Mouse (Mus musculus): ENCODE measurements around the gene Sorbs2. TPM values are rescaled to one million over a fixed set of nuclear protein-coding genes. Genes with fewer than 3 reads are reported as not detected.

The Sorbs2 gene
- polyA plus RNA-seq, 1 experiment from 2014 or later, result 54.8 TPM

- ATAC-seq (ENCODE audit: low FRiP score, low TSS enrichment), result no peak
- no peaks in the 10 kb centered on the region for H3K27me3 ChIP-seq (ENCODE audit: control insufficient read depth, insufficient read depth, low read length)
- H3K4me2 ChIP-seq (replicated peaks; ENCODE audit: low read depth, low read length), result no peak overlapping the region
- H3K36me3 ChIP-seq (ENCODE audit: control insufficient read depth, insufficient read depth, low read length), result no peaks in the 10 kb centered on the region
- no peak overlapping the region for H3K4me3 ChIP-seq (ENCODE audit: low read length)
- no peaks in the 10 kb centered on the region for H3K4me1 ChIP-seq (ENCODE audit: control insufficient read depth, insufficient read depth, low read length)
- H3K9ac ChIP-seq (ENCODE audit: low read depth, low read length), result no peak overlapping the region
- 85% methylated on average over 1 of the region's 1 CpGs for WGBS
- H3K27ac ChIP-seq (ENCODE audit: low read depth, low read length), result no peak overlapping the region
- H3K9me3 ChIP-seq (ENCODE audit: control insufficient read depth, low read length), result no peaks in the 10 kb centered on the region
Measured at GRCm38 (mm10) chr8:45605419-45605818, 97.8 kb downstream of the Sorbs2 start.

- Histone ChIP-seq H3K36me3 (ENCODE audit: control insufficient read depth, insufficient read depth, low read length) (no peaks in the 10 kb centered on the region), H3K4me1 (ENCODE audit: control insufficient read depth, insufficient read depth, low read length) (peaks cover 7% of the 10 kb centered on the region; the same call in 1 of the 2 replicates), H3K27me3 (ENCODE audit: control insufficient read depth, insufficient read depth, low read length) (no peaks in the 10 kb centered on the region), H3K9ac (ENCODE audit: low read depth, low read length) (no peak overlapping the region), H3K27ac (ENCODE audit: low read depth, low read length) (no peak overlapping the region), H3K4me2 (replicated peaks; ENCODE audit: low read depth, low read length) (no peak overlapping the region), H3K9me3 (ENCODE audit: control insufficient read depth, low read length) (no peaks in the 10 kb centered on the region), H3K4me3 (ENCODE audit: low read length) (no peak overlapping the region)
- no peak for ATAC-seq (ENCODE audit: low FRiP score, low TSS enrichment)
- 86% methylated on average over 6 of the region's 6 CpGs for WGBS
Measured at GRCm38 (mm10) chr8:45607012-45607411, 99.4 kb downstream of the Sorbs2 start.

GRCm38 (mm10) chr8:45608413-45608812 is 100.8 kb downstream of the Sorbs2 start:
- H3K4me3 ChIP-seq (ENCODE audit: low read length), result no peak overlapping the region
- no peaks in the 10 kb centered on the region for H3K9me3 ChIP-seq (ENCODE audit: control insufficient read depth, low read length)
- H3K9ac ChIP-seq (ENCODE audit: low read depth, low read length), result no peak overlapping the region
- no peaks in the 10 kb centered on the region for H3K36me3 ChIP-seq (ENCODE audit: control insufficient read depth, insufficient read depth, low read length)
- WGBS, result 91% methylated on average over 6 of the region's 6 CpGs
- peaks cover 7% of the 10 kb centered on the region; the same call in 1 of the 2 replicates for H3K4me1 ChIP-seq (ENCODE audit: control insufficient read depth, insufficient read depth, low read length)
- H3K4me2 ChIP-seq (replicated peaks; ENCODE audit: low read depth, low read length), result no peak overlapping the region
- H3K27me3 ChIP-seq (ENCODE audit: control insufficient read depth, insufficient read depth, low read length), result no peaks in the 10 kb centered on the region
- no peak overlapping the region; the same call in 1 of the 2 replicates for H3K27ac ChIP-seq (ENCODE audit: low read depth, low read length)
- ATAC-seq (ENCODE audit: low FRiP score, low TSS enrichment), result no peak

GRCm38 (mm10) chr8:45610426-45611215 is 103.0 kb downstream of the Sorbs2 start:
- no peaks in the 10 kb centered on the region for H3K27me3 ChIP-seq (ENCODE audit: control insufficient read depth, insufficient read depth, low read length)
- no peak overlapping the region for H3K4me3 ChIP-seq (ENCODE audit: low read length)
- peaks cover 13% of the 10 kb centered on the region for H3K4me1 ChIP-seq (ENCODE audit: control insufficient read depth, insufficient read depth, low read length)
- 0 out of 2 replicates have a peak, but pooled peaks have one; percentile 48 for ATAC-seq (ENCODE audit: low FRiP score, low TSS enrichment)
- no peak overlapping the region for H3K4me2 ChIP-seq (replicated peaks; ENCODE audit: low read depth, low read length)
- H3K36me3 ChIP-seq (ENCODE audit: control insufficient read depth, insufficient read depth, low read length), result no peaks in the 10 kb centered on the region
- peak overlapping the region; percentile 51 for H3K27ac ChIP-seq (ENCODE audit: low read depth, low read length)
- no peak overlapping the region for H3K9ac ChIP-seq (ENCODE audit: low read depth, low read length)
- no peaks in the 10 kb centered on the region for H3K9me3 ChIP-seq (ENCODE audit: control insufficient read depth, low read length)
- 22% methylated on average over 7 of the region's 7 CpGs for WGBS

GRCm38 (mm10) chr8:45611320-45611719 is 103.7 kb downstream of the Sorbs2 start:
- Histone ChIP-seq H3K9ac (ENCODE audit: low read depth, low read length) (no peak overlapping the region), H3K9me3 (ENCODE audit: control insufficient read depth, low read length) (no peaks in the 10 kb centered on the region), H3K4me2 (replicated peaks; ENCODE audit: low read depth, low read length) (no peak overlapping the region), H3K27ac (ENCODE audit: low read depth, low read length) (peak overlapping the region; percentile 51; the same call in 1 of the 2 replicates), H3K4me3 (ENCODE audit: low read length) (no peak overlapping the region), H3K27me3 (ENCODE audit: control insufficient read depth, insufficient read depth, low read length) (no peaks in the 10 kb centered on the region), H3K4me1 (ENCODE audit: control insufficient read depth, insufficient read depth, low read length) (peaks cover 13% of the 10 kb centered on the region), H3K36me3 (ENCODE audit: control insufficient read depth, insufficient read depth, low read length) (no peaks in the 10 kb centered on the region)
- 71% methylated on average over 1 of the region's 1 CpGs for WGBS
- ATAC-seq (ENCODE audit: low FRiP score, low TSS enrichment), result 0 out of 2 replicates have a peak, but pooled peaks have one; percentile 36

GRCm38 (mm10) chr8:45614610-45615009 is 107.0 kb downstream of the Sorbs2 start:
- no peaks in the 10 kb centered on the region for H3K27me3 ChIP-seq (ENCODE audit: control insufficient read depth, insufficient read depth, low read length)
- 46% methylated on average over 5 of the region's 5 CpGs for WGBS
- H3K27ac ChIP-seq (ENCODE audit: low read depth, low read length), result no peak overlapping the region
- peaks cover 13% of the 10 kb centered on the region for H3K4me1 ChIP-seq (ENCODE audit: control insufficient read depth, insufficient read depth, low read length)
- ATAC-seq (ENCODE audit: low FRiP score, low TSS enrichment), result 0 out of 2 replicates have a peak, but pooled peaks have one; percentile 56
- no peak overlapping the region for H3K4me3 ChIP-seq (ENCODE audit: low read length)
- no peaks in the 10 kb centered on the region for H3K9me3 ChIP-seq (ENCODE audit: control insufficient read depth, low read length)
- no peaks in the 10 kb centered on the region for H3K36me3 ChIP-seq (ENCODE audit: control insufficient read depth, insufficient read depth, low read length)
- no peak overlapping the region for H3K9ac ChIP-seq (ENCODE audit: low read depth, low read length)
- peak overlapping the region; percentile 24; the same call in 1 of the 2 replicates for H3K4me2 ChIP-seq (replicated peaks; ENCODE audit: low read depth, low read length)

GRCm38 (mm10) chr8:45615050-45615449 is 107.5 kb downstream of the Sorbs2 start:
- H3K4me1 ChIP-seq (ENCODE audit: control insufficient read depth, insufficient read depth, low read length), result peaks cover 13% of the 10 kb centered on the region
- H3K4me3 ChIP-seq (ENCODE audit: low read length), result no peak overlapping the region
- no peaks in the 10 kb centered on the region for H3K27me3 ChIP-seq (ENCODE audit: control insufficient read depth, insufficient read depth, low read length)
- no peak for ATAC-seq (ENCODE audit: low FRiP score, low TSS enrichment)
- WGBS, result 12% methylated on average over 9 of the region's 9 CpGs
- peak overlapping the region; percentile 24; the same call in 1 of the 2 replicates for H3K4me2 ChIP-seq (replicated peaks; ENCODE audit: low read depth, low read length)
- H3K27ac ChIP-seq (ENCODE audit: low read depth, low read length), result peak overlapping the region; percentile 42; the same call in 1 of the 2 replicates
- no peaks in the 10 kb centered on the region for H3K36me3 ChIP-seq (ENCODE audit: control insufficient read depth, insufficient read depth, low read length)
- no peak overlapping the region for H3K9ac ChIP-seq (ENCODE audit: low read depth, low read length)
- H3K9me3 ChIP-seq (ENCODE audit: control insufficient read depth, low read length), result no peaks in the 10 kb centered on the region

GRCm38 (mm10) chr8:45615551-45615950 is 108.0 kb downstream of the Sorbs2 start:
- WGBS, result 45% methylated on average over 7 of the region's 7 CpGs
- ATAC-seq (ENCODE audit: low FRiP score, low TSS enrichment), result no peak
- peaks cover 13% of the 10 kb centered on the region for H3K4me1 ChIP-seq (ENCODE audit: control insufficient read depth, insufficient read depth, low read length)
- no peaks in the 10 kb centered on the region for H3K36me3 ChIP-seq (ENCODE audit: control insufficient read depth, insufficient read depth, low read length)
- H3K27ac ChIP-seq (ENCODE audit: low read depth, low read length), result no peak overlapping the region
- H3K27me3 ChIP-seq (ENCODE audit: control insufficient read depth, insufficient read depth, low read length), result no peaks in the 10 kb centered on the region
- no peak overlapping the region for H3K4me3 ChIP-seq (ENCODE audit: low read length)
- no peak overlapping the region for H3K9ac ChIP-seq (ENCODE audit: low read depth, low read length)
- no peak overlapping the region for H3K4me2 ChIP-seq (replicated peaks; ENCODE audit: low read depth, low read length)
- H3K9me3 ChIP-seq (ENCODE audit: control insufficient read depth, low read length), result no peaks in the 10 kb centered on the region

- H3K36me3 ChIP-seq (ENCODE audit: control insufficient read depth, insufficient read depth, low read length), result no peaks in the 10 kb centered on the region
- H3K9me3 ChIP-seq (ENCODE audit: control insufficient read depth, low read length), result no peaks in the 10 kb centered on the region
- no peaks in the 10 kb centered on the region for H3K4me1 ChIP-seq (ENCODE audit: control insufficient read depth, insufficient read depth, low read length)
- H3K27ac ChIP-seq (ENCODE audit: low read depth, low read length), result peak overlapping the region; percentile 48; the same call in 1 of the 2 replicates
- 60% methylated on average over 15 of the region's 15 CpGs for WGBS
- no peak overlapping the region for H3K4me2 ChIP-seq (replicated peaks; ENCODE audit: low read depth, low read length)
- no peak for ATAC-seq (ENCODE audit: low FRiP score, low TSS enrichment)
- no peak overlapping the region for H3K4me3 ChIP-seq (ENCODE audit: low read length)
- H3K9ac ChIP-seq (ENCODE audit: low read depth, low read length), result no peak overlapping the region
- H3K27me3 ChIP-seq (ENCODE audit: control insufficient read depth, insufficient read depth, low read length), result no peaks in the 10 kb centered on the region
Measured at GRCm38 (mm10) chr8:45621576-45622178, 114.1 kb downstream of the Sorbs2 start.
